Mouse (Mus musculus): Measurements from ENCODE around the gene Gcn1l1.

DNA sequence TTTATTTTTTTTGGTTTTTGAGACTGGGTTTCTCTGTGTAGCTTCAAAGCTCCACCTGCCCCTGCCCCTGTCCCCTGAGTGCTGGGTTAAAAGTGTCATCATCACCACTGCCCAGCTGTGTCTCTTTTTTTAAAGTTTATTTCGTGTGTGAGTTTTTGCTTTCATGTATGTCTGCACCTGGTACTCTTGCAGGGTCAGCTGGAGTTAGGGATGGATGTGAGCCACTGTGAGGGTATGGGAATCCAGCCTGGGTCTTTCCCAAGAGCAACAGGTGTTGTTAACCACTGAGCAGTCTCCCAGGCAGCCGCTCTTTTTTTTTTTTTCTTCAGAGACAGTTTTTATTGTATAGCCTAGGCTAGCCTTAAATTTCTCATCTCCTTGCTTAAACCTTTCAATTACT is 21.7 kb downstream of the Gcn1l1 start:
- no peak for TF ChIP-seq CTCF (IDR thresholded peaks at IDR 0.05; ENCODE audit: low read depth)
- no peak for TF ChIP-seq EP300 (IDR thresholded peaks at IDR 0.05; ENCODE audit: low read depth)
